Mouse (Mus musculus) kidney, postnatal 14 days (tissue): Measurements from ENCODE around the gene Fam163a.
A peak's percentile ranks its signal among the peaks of the same experiment; 100 is the strongest.

Source experiments
- DNase-seq: peaks from one replicate; pipeline ENCODE4 v3.0.0; 2022; ENCODE audit warnings: mixed read lengths

Gene Fam163a

GRCm38 (mm10) chr1:156197588-156197987 is 7.2 kb downstream of the Fam163a start:
- DNase-seq = no peak

GRCm38 (mm10) chr1:156193292-156193691 is 11.5 kb downstream of the Fam163a start:
- DNase-seq = no peak

- DNase-seq = no peak
These were observed 12.0 kb downstream of the Fam163a start for GRCm38 (mm10) chr1:156192853-156193252.

- no peak for DNase-seq
These were observed 18.2 kb downstream of the Fam163a start for GRCm38 (mm10) chr1:156186646-156187045.

- peak; percentile 76 for DNase-seq
These were observed 20.7 kb downstream of the Fam163a start for GRCm38 (mm10) chr1:156184158-156184571.

- no peak for DNase-seq
These were observed 21.5 kb downstream of the Fam163a start for GRCm38 (mm10) chr1:156183176-156183958.

- no peak for DNase-seq
These were observed 25.0 kb downstream of the Fam163a start for GRCm38 (mm10) chr1:156179875-156180274.

GRCm38 (mm10) chr1:156168737-156169136 is 36.1 kb downstream of the Fam163a start:
- peak; percentile 10 for DNase-seq

GRCm38 (mm10) chr1:156116770-156117169 is 88.1 kb downstream of the Fam163a start:
- DNase-seq = no peak

- DNase-seq = no peak
These were observed 90.8 kb downstream of the Fam163a start for GRCm38 (mm10) chr1:156113884-156114499.

GRCm38 (mm10) chr1:156112142-156112541 is 92.7 kb downstream of the Fam163a start:
- DNase-seq = no peak

- DNase-seq = no peak
These were observed 93.1 kb downstream of the Fam163a start for GRCm38 (mm10) chr1:156111728-156112127.

GRCm38 (mm10) chr1:156111090-156111489 is 93.7 kb downstream of the Fam163a start:
- no peak for DNase-seq

- no peak for DNase-seq
These were observed 96.4 kb downstream of the Fam163a start for GRCm38 (mm10) chr1:156108400-156108799.

GRCm38 (mm10) chr1:156107424-156107823 is 97.4 kb downstream of the Fam163a start:
- no peak for DNase-seq

- DNase-seq = no peak
These were observed 99.4 kb downstream of the Fam163a start for GRCm38 (mm10) chr1:156105381-156105780.

GRCm38 (mm10) chr1:156103763-156104162 is 101.1 kb downstream of the Fam163a start:
- no peak for DNase-seq

- no peak for DNase-seq
These were observed 113.0 kb downstream of the Fam163a start for GRCm38 (mm10) chr1:156091811-156092210.

- DNase-seq = no peak
These were observed 114.8 kb downstream of the Fam163a start for GRCm38 (mm10) chr1:156090042-156090441.

- DNase-seq = no peak
These were observed 115.3 kb downstream of the Fam163a start for GRCm38 (mm10) chr1:156089561-156089960.

GRCm38 (mm10) chr1:156087586-156087985 is 117.2 kb downstream of the Fam163a start:
- DNase-seq = no peak

- DNase-seq = peak; percentile 45
These were observed 119.1 kb downstream of the Fam163a start for GRCm38 (mm10) chr1:156085770-156086169.

- no peak for DNase-seq
These were observed 120.2 kb downstream of the Fam163a start for GRCm38 (mm10) chr1:156084603-156085002.

GRCm38 (mm10) chr1:156077655-156078054 is 127.2 kb downstream of the Fam163a start:
- DNase-seq = no peak
